Mouse (Mus musculus) embryonic facial prominence, embryonic 13.5 days (tissue): ENCODE measurements around the gene Agps. TPM values are rescaled to one million over a fixed set of nuclear protein-coding genes. Genes with fewer than 3 reads are reported as not detected.
A peak's percentile ranks its signal among the peaks of the same experiment; 100 is the strongest.

Experiments used
- ATAC-seq: fragments of 200-750 bp; cut with Nextera tagmentation; 2 replicates; pipeline ENCODE4 v1.8.0; 2017; ENCODE audit warnings: low read depth; ENCODE audit not compliant: insufficient number of reproducible peaks, insufficient read depth, low FRiP score, low TSS enrichment
- H3K27ac ChIP-seq: fragments of 300-500 bp; sonication (generic); 2 replicates; pipeline ENCODE4 v1.5.1; 2015; ENCODE audit warnings: moderate library complexity, mild to moderate bottlenecking, inconsistent platforms
- H3K27me3 ChIP-seq: fragments of 300-500 bp; sonication (generic); 2 replicates; pipeline ENCODE4 v1.6.1; 2015; ENCODE audit warnings: mild to moderate bottlenecking, inconsistent platforms
- H3K36me3 ChIP-seq: fragments of 300-500 bp; sonication (generic); 2 replicates; pipeline ENCODE4 v1.6.1; 2015; ENCODE audit warnings: mild to moderate bottlenecking, inconsistent platforms
- H3K4me1 ChIP-seq: fragments of 300-500 bp; sonication (generic); 2 replicates; pipeline ENCODE4 v1.6.1; 2015; ENCODE audit warnings: inconsistent platforms
- H3K4me2 ChIP-seq: fragments of 300-500 bp; sonication (generic); 2 replicates; pipeline ENCODE4 v1.6.1; 2015; ENCODE audit warnings: moderate library complexity, mild to moderate bottlenecking, inconsistent platforms
- H3K4me3 ChIP-seq: fragments of 300-500 bp; sonication (generic); 2 replicates; pipeline ENCODE4 v1.5.1; 2015; ENCODE audit warnings: mild to moderate bottlenecking, inconsistent platforms
- H3K9ac ChIP-seq: fragments of 300-500 bp; sonication (generic); 2 replicates; pipeline ENCODE4 v1.6.1; 2015; ENCODE audit warnings: mild to moderate bottlenecking, inconsistent platforms
- H3K9me3 ChIP-seq: fragments of 300-500 bp; sonication (generic); 2 replicates; pipeline ENCODE4 v1.6.1; 2016; ENCODE audit warnings: inconsistent platforms
- WGBS: fragments of 180-500 bp; shearing (Covaris S2); methylation state at CpG from one replicate; pipeline ENCODE4 v1.1.7; 2015; ENCODE audit warnings: mixed read lengths; 5-methylcytosine and 5-hydroxymethylcytosine counted together
- polyA plus RNA-seq: library from polyadenylated mRNA; unstranded; fragments of >200 nt; fragmentation: Nextera tagmentation; extraction: Ambion mirVana; gene quantifications from 2 replicates; pipeline ENCODE4 v1.2.1, GENCODE M21; 2015

The Agps gene
- polyA plus RNA-seq, 1 experiment from 2014 or later: 30.0 TPM

DNA sequence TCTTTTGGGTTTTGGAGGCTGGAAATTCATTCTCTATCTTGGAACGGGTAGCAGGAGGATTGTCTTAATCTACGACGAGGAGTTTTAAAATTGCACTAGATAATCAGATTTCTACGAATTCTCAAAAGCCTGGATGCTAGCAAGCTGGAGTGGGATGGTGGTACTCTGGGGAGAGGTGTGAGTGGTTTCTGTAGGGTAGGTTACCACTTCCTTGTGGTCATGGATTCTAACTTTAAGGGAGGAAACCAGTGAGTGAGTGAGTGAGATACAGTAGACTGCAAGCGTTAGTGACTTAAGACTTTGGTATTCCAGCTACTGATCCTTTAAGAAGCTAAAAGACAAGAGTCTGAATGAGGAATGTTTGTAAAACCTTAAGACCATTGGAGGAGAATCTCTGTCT lies 804 bp downstream of the Agps start:
- Histone ChIP-seq H3K4me1 (peaks cover 32% of the 10 kb centered on the region), H3K27ac (peak overlapping the region; percentile 70; the same call in 1 of the 2 replicates), H3K4me3 (peak overlapping the region; percentile 68), H3K9ac (peak overlapping the region; percentile 83), H3K27me3 (no peaks in the 10 kb centered on the region), H3K36me3 (no peaks in the 10 kb centered on the region), H3K9me3 (no peaks in the 10 kb centered on the region), H3K4me2 (peak overlapping the region; percentile 68)
- ATAC-seq: no peak
- WGBS: under 1% methylated on average over 5 of the region's 5 CpGs

DNA sequence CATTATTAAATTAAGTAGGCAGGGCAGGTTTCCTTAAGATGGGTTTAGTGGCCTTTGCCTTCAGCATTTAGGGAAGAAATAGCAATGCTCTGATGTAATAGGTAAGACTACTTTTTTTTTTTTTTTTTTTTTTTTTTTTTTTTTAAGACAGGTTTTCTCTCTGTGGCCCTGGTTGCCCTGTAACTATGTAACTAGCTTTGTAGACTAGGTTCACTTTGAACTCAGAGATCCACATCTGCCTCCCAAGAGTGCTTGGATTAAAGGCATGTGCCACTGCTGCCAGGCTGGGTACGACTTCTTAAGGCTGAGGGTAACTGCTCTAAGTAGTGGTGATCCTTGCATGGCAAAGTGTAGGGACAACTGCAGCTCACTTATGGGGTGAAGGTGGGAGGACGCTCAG lies 2.5 kb downstream of the Agps start:
- WGBS: 74% methylated on average over 2 of the region's 2 CpGs
- H3K27me3 ChIP-seq: no peaks in the 10 kb centered on the region
- H3K9ac ChIP-seq: no peak overlapping the region
- H3K9me3 ChIP-seq: no peaks in the 10 kb centered on the region
- no peak overlapping the region for H3K4me3 ChIP-seq
- ATAC-seq: no peak
- H3K4me2 ChIP-seq: no peak overlapping the region
- peaks cover 32% of the 10 kb centered on the region for H3K4me1 ChIP-seq
- no peak overlapping the region for H3K27ac ChIP-seq
- H3K36me3 ChIP-seq: no peaks in the 10 kb centered on the region

DNA sequence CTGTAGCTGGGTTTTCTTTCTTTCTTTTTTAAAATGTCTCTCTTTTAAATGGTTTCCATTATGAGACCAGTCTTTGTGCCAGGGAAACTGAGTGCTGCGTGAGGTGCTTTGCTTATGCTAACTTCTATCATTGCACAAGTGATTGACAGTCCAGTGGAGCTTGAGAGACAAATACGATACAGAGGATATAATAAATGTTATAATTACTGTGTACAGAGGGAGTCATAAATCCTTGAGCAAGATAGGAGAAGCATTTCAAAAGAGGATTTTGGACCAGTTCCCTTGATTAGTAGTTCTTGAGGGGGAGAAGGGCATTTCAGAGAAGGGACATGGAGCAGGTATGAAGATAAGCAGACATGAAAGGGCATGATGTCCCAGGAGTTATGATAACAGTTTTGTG lies 10.3 kb downstream of the Agps start:
- Histone ChIP-seq H3K4me1 (peaks cover 8% of the 10 kb centered on the region; the same call in 1 of the 2 replicates), H3K9ac (no peak overlapping the region), H3K4me2 (no peak overlapping the region), H3K27ac (no peak overlapping the region), H3K27me3 (no peaks in the 10 kb centered on the region), H3K36me3 (no peaks in the 10 kb centered on the region), H3K9me3 (no peaks in the 10 kb centered on the region), H3K4me3 (no peak overlapping the region)
- WGBS: 80% methylated on average over 2 of the region's 2 CpGs
- ATAC-seq: no peak

- Histone ChIP-seq H3K9ac (no peak overlapping the region), H3K27me3 (no peaks in the 10 kb centered on the region), H3K4me2 (no peak overlapping the region), H3K27ac (no peak overlapping the region), H3K9me3 (no peaks in the 10 kb centered on the region), H3K4me1 (peaks cover 6% of the 10 kb centered on the region; the same call in 1 of the 2 replicates), H3K4me3 (no peak overlapping the region), H3K36me3 (no peaks in the 10 kb centered on the region)
- 89% methylated on average over 1 of the region's 1 CpGs for WGBS
- ATAC-seq: no peak
These were observed 15.7 kb downstream of the Agps start for GRCm38 (mm10) chr2:75847708-75848107.

GRCm38 (mm10) chr2:75852483-75852882 lies 20.5 kb downstream of the Agps start:
- Histone ChIP-seq H3K36me3 (0 out of 2 replicates have a peak, but pooled peaks cover 4% of the 10 kb centered on the region), H3K27me3 (no peaks in the 10 kb centered on the region), H3K27ac (no peak overlapping the region), H3K9ac (no peak overlapping the region), H3K4me1 (peaks cover 6% of the 10 kb centered on the region; the same call in 1 of the 2 replicates), H3K4me2 (no peak overlapping the region), H3K4me3 (no peak overlapping the region), H3K9me3 (no peaks in the 10 kb centered on the region)
- 95% methylated on average over 2 of the region's 2 CpGs for WGBS
- no peak for ATAC-seq

- H3K4me3 ChIP-seq: no peak overlapping the region
- peaks cover 14% of the 10 kb centered on the region; the same call in 1 of the 2 replicates for H3K36me3 ChIP-seq
- H3K4me1 ChIP-seq: peaks cover 6% of the 10 kb centered on the region; the same call in 1 of the 2 replicates
- H3K27ac ChIP-seq: no peak overlapping the region
- no peak overlapping the region for H3K4me2 ChIP-seq
- WGBS: 33% methylated on average over 3 of the region's 3 CpGs
- ATAC-seq: no peak
- H3K27me3 ChIP-seq: no peaks in the 10 kb centered on the region
- H3K9ac ChIP-seq: no peak overlapping the region
- H3K9me3 ChIP-seq: no peaks in the 10 kb centered on the region
These were observed 22.2 kb downstream of the Agps start for GRCm38 (mm10) chr2:75854136-75854535.

DNA sequence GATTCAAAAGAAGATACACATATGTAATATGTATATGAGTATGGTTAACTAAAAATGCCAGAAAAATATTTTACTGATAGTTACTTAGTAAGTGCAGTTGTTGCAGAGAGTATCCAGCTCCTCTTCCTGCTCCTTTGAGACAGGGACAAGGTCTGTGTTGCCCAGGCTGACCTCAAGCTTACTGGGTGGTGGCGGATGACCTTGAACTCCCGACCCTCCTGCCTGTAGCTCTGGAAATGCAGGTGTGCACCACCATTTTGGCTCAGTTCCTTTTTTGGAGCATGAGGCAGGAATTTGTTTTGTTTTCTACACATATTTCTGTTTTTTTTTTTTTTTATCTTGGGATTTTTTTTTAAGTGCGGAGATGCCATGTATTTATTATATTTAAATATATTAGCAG lies 29.1 kb downstream of the Agps start:
- no peak for ATAC-seq
- Histone ChIP-seq H3K9me3 (no peaks in the 10 kb centered on the region), H3K4me2 (no peak overlapping the region), H3K4me1 (no peaks in the 10 kb centered on the region), H3K36me3 (peaks cover 32% of the 10 kb centered on the region), H3K4me3 (no peak overlapping the region), H3K27me3 (no peaks in the 10 kb centered on the region), H3K9ac (no peak overlapping the region), H3K27ac (no peak overlapping the region)
- 94% methylated on average over 3 of the region's 3 CpGs for whole genome bisulfite sequencing

DNA sequence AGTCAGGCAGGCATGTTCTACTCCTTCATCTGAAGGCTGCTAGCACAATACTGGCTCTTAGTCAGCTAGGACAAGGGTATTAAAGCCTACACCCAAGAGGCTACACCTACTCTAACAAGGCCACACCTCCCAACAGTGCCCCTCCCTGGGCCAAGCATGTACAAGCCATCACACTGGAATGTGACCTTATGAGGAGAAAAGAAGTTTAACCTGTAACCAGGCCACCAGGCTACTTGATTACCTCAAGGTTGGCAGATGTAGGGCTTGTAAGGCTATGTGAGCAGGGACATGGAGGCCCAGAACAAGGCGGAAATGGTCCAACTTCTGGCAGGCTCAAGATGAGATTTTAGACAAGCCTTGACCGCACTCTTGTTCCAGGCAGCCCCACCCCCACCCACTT lies 37.6 kb downstream of the Agps start:
- no peak for ATAC-seq
- 87% methylated on average over 2 of the region's 2 CpGs for WGBS
- H3K36me3 ChIP-seq: peaks cover 18% of the 10 kb centered on the region; the same call in 1 of the 2 replicates
- no peaks in the 10 kb centered on the region for H3K4me1 ChIP-seq
- H3K4me2 ChIP-seq: no peak overlapping the region
- no peak overlapping the region for H3K4me3 ChIP-seq
- no peaks in the 10 kb centered on the region for H3K9me3 ChIP-seq
- H3K27ac ChIP-seq: no peak overlapping the region
- H3K9ac ChIP-seq: no peak overlapping the region
- no peaks in the 10 kb centered on the region for H3K27me3 ChIP-seq

- Histone ChIP-seq H3K27me3 (no peaks in the 10 kb centered on the region), H3K4me3 (no peak overlapping the region), H3K4me2 (no peak overlapping the region), H3K9me3 (no peaks in the 10 kb centered on the region), H3K9ac (no peak overlapping the region), H3K27ac (no peak overlapping the region), H3K36me3 (peaks cover 12% of the 10 kb centered on the region; the same call in 1 of the 2 replicates), H3K4me1 (no peaks in the 10 kb centered on the region)
- ATAC-seq: no peak
- 54% methylated on average over 3 of the region's 3 CpGs for WGBS
These were observed 42.1 kb downstream of the Agps start for GRCm38 (mm10) chr2:75874008-75874559.

- WGBS: 49% methylated on average over 3 of the region's 3 CpGs
- no peak for ATAC-seq
- Histone ChIP-seq H3K4me1 (no peaks in the 10 kb centered on the region), H3K9ac (no peak overlapping the region), H3K27ac (no peak overlapping the region), H3K9me3 (no peaks in the 10 kb centered on the region), H3K4me3 (no peak overlapping the region), H3K4me2 (no peak overlapping the region), H3K36me3 (no peaks in the 10 kb centered on the region), H3K27me3 (no peaks in the 10 kb centered on the region)
These were observed 47.8 kb downstream of the Agps start for GRCm38 (mm10) chr2:75879791-75880190.

GRCm38 (mm10) chr2:75883543-75883942 lies 51.6 kb downstream of the Agps start:
- no peaks in the 10 kb centered on the region for H3K4me1 ChIP-seq
- WGBS: 52% methylated on average over 1 of the region's 1 CpGs

DNA sequence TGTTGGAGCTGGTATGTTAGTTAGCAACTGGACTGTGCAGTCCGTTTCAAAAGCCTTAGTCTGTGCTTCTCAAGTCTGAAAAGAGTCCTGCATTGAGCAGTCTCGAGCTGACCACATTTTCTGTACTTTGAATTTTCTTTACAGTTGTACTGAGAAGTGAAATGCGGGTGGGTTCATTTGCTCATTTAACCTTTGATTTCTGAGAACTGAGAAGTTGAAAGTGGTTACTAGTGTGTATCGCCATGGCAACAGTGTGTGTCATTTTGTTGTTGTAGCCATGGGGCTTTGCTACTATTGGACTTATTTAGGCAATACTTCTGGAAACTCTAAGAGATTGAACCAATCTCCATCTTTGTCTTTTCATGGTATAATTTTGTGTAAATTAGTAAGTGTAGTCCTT lies 60.0 kb downstream of the Agps start:
- 42% methylated on average over 4 of the region's 4 CpGs for WGBS
- no peak for ATAC-seq
- Histone ChIP-seq H3K36me3 (peaks cover 14% of the 10 kb centered on the region; the same call in 1 of the 2 replicates), H3K4me3 (no peak overlapping the region), H3K9me3 (no peaks in the 10 kb centered on the region), H3K4me2 (no peak overlapping the region), H3K27ac (no peak overlapping the region), H3K9ac (no peak overlapping the region), H3K4me1 (no peaks in the 10 kb centered on the region), H3K27me3 (no peaks in the 10 kb centered on the region)

More at GRCm38 (mm10) chr2:75883543-75883942, 51.6 kb downstream of the Agps start:
- no peak overlapping the region for H3K27ac ChIP-seq
- H3K27me3 ChIP-seq: no peaks in the 10 kb centered on the region
- no peak for ATAC-seq
- no peak overlapping the region for H3K4me3 ChIP-seq
- no peak overlapping the region for H3K4me2 ChIP-seq
- no peaks in the 10 kb centered on the region for H3K9me3 ChIP-seq
- no peak overlapping the region for H3K9ac ChIP-seq
- H3K36me3 ChIP-seq: peaks cover 7% of the 10 kb centered on the region; the same call in 1 of the 2 replicates
